ENCODE assay signal across 8 mouse cellular contexts in the genomic region with DNA sequence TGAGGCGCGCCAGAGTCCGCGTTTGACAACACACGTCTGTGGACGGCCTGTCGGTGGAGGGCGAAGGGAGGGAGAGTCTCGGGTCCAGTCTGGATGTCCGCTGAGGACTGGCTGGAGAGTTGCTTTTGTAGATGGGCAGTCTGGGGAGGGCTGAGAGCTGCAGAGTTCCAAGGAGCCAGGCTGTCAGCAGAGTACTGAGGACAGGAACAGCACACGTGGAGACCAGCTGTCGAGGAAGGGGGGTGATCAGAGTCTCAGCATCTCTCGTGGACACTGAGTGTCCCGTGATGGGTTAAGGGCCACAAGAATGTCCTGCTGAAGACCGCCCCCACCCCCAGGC. TPM values are rescaled to one million over a fixed set of nuclear protein-coding genes. Genes with fewer than 3 reads are reported as not detected.
DNase-seq lines count a peak whose midpoint lies in the region; ATAC-seq and TF ChIP-seq lines count a peak whose summit lies in the region.

No protein-coding gene starts in this region.

- under 1% methylated on average over 15 of the region's 15 CpGs for WGBS in kidney, embryonic 16.5 days
- under 1% methylated on average over 15 of the region's 15 CpGs for WGBS in embryonic facial prominence, embryonic 10.5 days
- WGBS in hindbrain, postnatal 0 days: 1% methylated on average over 15 of the region's 15 CpGs
- 2% methylated on average over 15 of the region's 15 CpGs for WGBS in midbrain, embryonic 16.5 days

- peak overlapping the region; percentile 85 for H3K4me2 ChIP-seq in kidney, embryonic 16.5 days (replicated peaks; ENCODE audit: low read depth, low read length)
- peak overlapping the region; percentile 84 for H3K4me2 ChIP-seq in hindbrain, postnatal 0 days (ENCODE audit: low read depth, low read length)
- peak overlapping the region; percentile 69 for H3K4me2 ChIP-seq in midbrain, embryonic 16.5 days (ENCODE audit: low read length)

- no peaks in the 10 kb centered on the region for H3K27me3 ChIP-seq in kidney, embryonic 16.5 days (ENCODE audit: insufficient read depth, low read length)
- no peaks in the 10 kb centered on the region for H3K27me3 ChIP-seq in embryonic facial prominence, embryonic 10.5 days (replicated peaks; ENCODE audit: low read depth, poor library complexity, severe bottlenecking)
- H3K27me3 ChIP-seq in hindbrain, postnatal 0 days (ENCODE audit: insufficient read depth, low read length): no peaks in the 10 kb centered on the region
- H3K27me3 ChIP-seq in midbrain, embryonic 16.5 days (ENCODE audit: control insufficient read depth, insufficient read depth, low read depth, low read length): no peaks in the 10 kb centered on the region

- ATAC-seq in kidney, embryonic 16.5 days (ENCODE audit: low FRiP score, low TSS enrichment): peak; percentile 70
- no peak; the same call in 1 of the 2 replicates for ATAC-seq in hindbrain, postnatal 0 days
- peak; percentile 78 for ATAC-seq in midbrain, embryonic 16.5 days

- no peaks in the 10 kb centered on the region for H3K9me3 ChIP-seq in kidney, embryonic 16.5 days (ENCODE audit: low read length)
- no peaks in the 10 kb centered on the region for H3K9me3 ChIP-seq in embryonic facial prominence, embryonic 10.5 days
- no peaks in the 10 kb centered on the region for H3K9me3 ChIP-seq in hindbrain, postnatal 0 days (ENCODE audit: low read length)
- H3K9me3 ChIP-seq in midbrain, embryonic 16.5 days (replicated peaks; ENCODE audit: control insufficient read depth, low read length, poor library complexity, severe bottlenecking): no peaks in the 10 kb centered on the region

- peak overlapping the region; percentile 80 for H3K4me3 ChIP-seq in kidney, embryonic 16.5 days (ENCODE audit: low read length)
- peak overlapping the region; percentile 84 for H3K4me3 ChIP-seq in embryonic facial prominence, embryonic 10.5 days
- peak overlapping the region; percentile 74 for H3K4me3 ChIP-seq in hindbrain, postnatal 0 days (ENCODE audit: low read length)
- peak overlapping the region; percentile 80 for H3K4me3 ChIP-seq in midbrain, embryonic 16.5 days (ENCODE audit: low read depth, low read length)

- H3K4me1 ChIP-seq in kidney, embryonic 16.5 days (ENCODE audit: insufficient read depth, low read length): peaks cover 16% of the 10 kb centered on the region
- H3K4me1 ChIP-seq in embryonic facial prominence, embryonic 10.5 days: peaks cover 33% of the 10 kb centered on the region
- H3K4me1 ChIP-seq in hindbrain, postnatal 0 days (ENCODE audit: insufficient read depth, low read length): no peaks in the 10 kb centered on the region
- H3K4me1 ChIP-seq in midbrain, embryonic 16.5 days (ENCODE audit: control insufficient read depth, insufficient read depth, low read length): peaks cover 13% of the 10 kb centered on the region

- peaks cover 4% of the 10 kb centered on the region; the same call in 1 of the 2 replicates for H3K36me3 ChIP-seq in kidney, embryonic 16.5 days (ENCODE audit: insufficient read depth, low read length)
- H3K36me3 ChIP-seq in embryonic facial prominence, embryonic 10.5 days (replicated peaks): peaks cover 29% of the 10 kb centered on the region
- H3K36me3 ChIP-seq in hindbrain, postnatal 0 days (ENCODE audit: insufficient read depth, low read length): no peaks in the 10 kb centered on the region
- H3K36me3 ChIP-seq in midbrain, embryonic 16.5 days (ENCODE audit: control insufficient read depth, insufficient read depth, low read length): 0 out of 2 replicates have a peak, but pooled peaks cover 2% of the 10 kb centered on the region

- DNase-seq in kidney, postnatal 25 days: no peak
- DNase-seq in embryonic facial prominence, embryonic 10.5 days (ENCODE audit: low spot score): no peak
- DNase-seq in hindbrain, postnatal 0 days (ENCODE audit: low spot score): no peak
- DNase-seq in adrenal gland, postnatal 25 days: no peak
- no peak for DNase-seq in testis, postnatal 10 days (ENCODE audit: low spot score)
- DNase-seq in cerebellum, postnatal 36 days: no peak

- no peak for TF ChIP-seq CTCF in hindbrain, postnatal 0 days (IDR thresholded peaks at IDR 0.05; ENCODE audit: low read depth)

- peak overlapping the region; percentile 78 for H3K27ac ChIP-seq in kidney, embryonic 16.5 days (ENCODE audit: low read length)
- H3K27ac ChIP-seq in embryonic facial prominence, embryonic 10.5 days (replicated peaks): peak overlapping the region; percentile 87
- peak overlapping the region; percentile 77; the same call in 1 of the 2 replicates for H3K27ac ChIP-seq in hindbrain, postnatal 0 days
- H3K27ac ChIP-seq in midbrain, embryonic 16.5 days (ENCODE audit: low read length): peak overlapping the region; percentile 54

- H3K9ac ChIP-seq in kidney, embryonic 16.5 days (replicated peaks; ENCODE audit: low read length): peak overlapping the region; percentile 83
- H3K9ac ChIP-seq in hindbrain, postnatal 0 days (replicated peaks; ENCODE audit: low read length): peak overlapping the region; percentile 73
- H3K9ac ChIP-seq in midbrain, embryonic 16.5 days (ENCODE audit: low read depth, low read length): peak overlapping the region; percentile 79

RNA-seq across cellular contexts. Expression of gene Farp2, which starts 0.4 kb away (rescaled TPM):
- 10.1 and 10.4 TPM in 2 replicates for polyA plus RNA-seq in kidney, embryonic 16.5 days (2015; fragmentation: Nextera tagmentation; extraction: Ambion mirVana)
- 5.9 and 6.4 TPM in 2 replicates for polyA plus RNA-seq in embryonic facial prominence, embryonic 10.5 days (2016; fragmentation: Nextera tagmentation; extraction: Ambion mirVana)
- 5.5 and 8.8 TPM in 2 replicates for total RNA-seq in hindbrain, postnatal 0 days (2014; rRNA removed)
- 2.7 and 2.9 TPM in 2 replicates for polyA plus RNA-seq in hindbrain, postnatal 0 days (2015; fragmentation: Nextera tagmentation; extraction: Ambion mirVana)
- 3.8 and 4.4 TPM in 2 replicates for polyA plus RNA-seq in midbrain, embryonic 16.5 days (2015; fragmentation: Nextera tagmentation; extraction: Ambion mirVana)
- 19.2 and 26.9 TPM in 2 replicates for total RNA-seq in adrenal gland, postnatal 25 days (2021)

RNA-seq across cellular contexts. Expression of gene Hdlbp, which starts 33.7 kb away (rescaled TPM):
- 140 and 151 TPM in 2 replicates for polyA plus RNA-seq in kidney, embryonic 16.5 days (2015; fragmentation: Nextera tagmentation; extraction: Ambion mirVana)
- polyA plus RNA-seq in embryonic facial prominence, embryonic 10.5 days (2016; fragmentation: Nextera tagmentation; extraction: Ambion mirVana): 124 and 126 TPM in 2 replicates
- 66.0 and 114 TPM in 2 replicates for total RNA-seq in hindbrain, postnatal 0 days (2014; rRNA removed)
- polyA plus RNA-seq in hindbrain, postnatal 0 days (2015; fragmentation: Nextera tagmentation; extraction: Ambion mirVana): 96.5 and 99.5 TPM in 2 replicates
- polyA plus RNA-seq in midbrain, embryonic 16.5 days (2015; fragmentation: Nextera tagmentation; extraction: Ambion mirVana): 53.5 and 66.7 TPM in 2 replicates
- 339 and 351 TPM in 2 replicates for total RNA-seq in adrenal gland, postnatal 25 days (2021)
